Mouse (Mus musculus): ENCODE results near the gene Gm973.
"Not testable (repeated sequence)": the region's sequence is repeated elsewhere in the genome, so short reads cannot be mapped to it uniquely, and the experiment has no call there.

Gene Gm973

DNA sequence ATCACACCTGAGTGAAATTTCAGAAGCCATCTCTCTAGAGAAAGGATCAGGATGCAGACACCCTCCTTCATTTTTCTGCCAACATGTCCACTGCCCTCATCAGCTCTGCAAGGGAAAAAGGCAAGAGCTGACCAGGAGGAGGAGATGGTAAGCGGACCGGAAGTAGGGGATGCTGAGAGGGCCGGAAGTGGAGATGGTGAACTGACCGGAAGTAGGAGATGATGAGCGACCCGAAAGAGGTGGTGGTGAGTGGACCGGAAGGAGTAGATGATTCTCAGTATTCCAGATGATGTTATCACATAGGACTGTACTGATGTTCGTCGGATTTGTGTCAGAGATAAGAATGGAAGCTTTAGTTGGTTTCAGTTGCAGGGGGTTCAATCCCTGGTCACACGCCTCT is 103.1 kb downstream of the Gm973 start:
- DNase-seq (ENCODE audit: extremely low read depth, insufficient read length, low spot score): no peak

GRCm38 (mm10) chr1:59623325-59624017 is 107.4 kb downstream of the Gm973 start:
- DNase-seq (ENCODE audit: extremely low read depth, insufficient read length, low spot score): no peak

DNA sequence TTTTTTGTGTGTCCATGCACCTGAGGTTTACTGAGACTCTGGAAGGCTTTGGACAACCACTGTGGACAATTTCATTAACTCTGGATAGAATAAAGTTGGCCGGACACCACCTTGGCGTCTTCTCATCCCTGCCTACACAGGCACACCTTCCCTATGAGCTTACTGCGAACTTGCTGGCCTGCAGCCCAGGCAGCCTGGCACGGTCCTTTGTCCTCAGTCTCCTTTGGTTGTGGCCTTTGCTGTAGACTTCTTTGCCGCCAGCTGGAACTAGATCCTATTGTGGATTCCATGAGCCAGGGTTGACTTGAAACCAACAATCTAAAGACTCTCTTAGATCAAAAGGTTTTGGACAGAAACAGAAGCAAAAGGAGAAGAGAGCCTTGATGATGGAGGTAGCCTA is 109.3 kb downstream of the Gm973 start:
- no peak for DNase-seq (ENCODE audit: extremely low read depth, insufficient read length, low spot score)

DNA sequence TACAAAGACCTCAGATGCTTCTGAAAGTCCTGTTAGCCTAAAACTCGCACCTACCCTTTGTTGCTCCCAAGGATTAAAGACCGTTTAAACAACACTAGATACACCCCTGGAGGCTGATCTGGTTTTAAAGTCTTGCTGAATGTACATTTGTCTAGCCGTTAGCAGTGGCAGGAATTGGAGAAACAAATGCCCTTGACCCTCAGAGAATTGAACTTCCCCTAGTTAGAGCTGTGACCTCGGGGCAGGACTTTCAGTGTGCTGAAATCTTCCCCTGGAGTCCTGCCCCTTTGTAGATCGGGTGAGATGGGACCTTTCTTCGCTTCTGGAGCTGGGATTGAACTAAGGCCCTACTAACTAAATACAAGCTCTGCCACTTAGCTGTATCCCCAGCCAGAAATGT is 113.1 kb downstream of the Gm973 start:
- no peak for DNase-seq (ENCODE audit: extremely low read depth, insufficient read length, low spot score)

DNA sequence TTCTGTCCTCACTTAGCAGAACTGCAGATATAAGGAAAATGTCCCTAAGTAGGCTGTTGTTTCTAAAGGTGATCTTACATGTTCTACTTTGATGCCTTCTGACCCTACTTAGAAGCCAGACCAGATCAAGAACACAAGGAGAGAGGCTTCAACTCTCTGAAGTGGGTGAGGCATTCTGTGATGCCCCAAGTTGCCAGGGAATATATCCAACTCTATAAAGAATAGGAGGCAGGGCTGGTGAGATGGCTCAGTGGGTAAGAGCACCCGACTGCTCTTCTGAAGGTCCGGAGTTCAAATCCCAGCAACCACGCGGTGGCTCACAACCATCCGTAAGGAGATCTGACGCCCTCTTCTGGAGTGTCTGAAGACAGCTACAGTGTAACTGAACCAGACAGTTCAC is 114.3 kb downstream of the Gm973 start:
- DNase-seq (ENCODE audit: extremely low read depth, insufficient read length, low spot score): not testable (repeated sequence)

DNA sequence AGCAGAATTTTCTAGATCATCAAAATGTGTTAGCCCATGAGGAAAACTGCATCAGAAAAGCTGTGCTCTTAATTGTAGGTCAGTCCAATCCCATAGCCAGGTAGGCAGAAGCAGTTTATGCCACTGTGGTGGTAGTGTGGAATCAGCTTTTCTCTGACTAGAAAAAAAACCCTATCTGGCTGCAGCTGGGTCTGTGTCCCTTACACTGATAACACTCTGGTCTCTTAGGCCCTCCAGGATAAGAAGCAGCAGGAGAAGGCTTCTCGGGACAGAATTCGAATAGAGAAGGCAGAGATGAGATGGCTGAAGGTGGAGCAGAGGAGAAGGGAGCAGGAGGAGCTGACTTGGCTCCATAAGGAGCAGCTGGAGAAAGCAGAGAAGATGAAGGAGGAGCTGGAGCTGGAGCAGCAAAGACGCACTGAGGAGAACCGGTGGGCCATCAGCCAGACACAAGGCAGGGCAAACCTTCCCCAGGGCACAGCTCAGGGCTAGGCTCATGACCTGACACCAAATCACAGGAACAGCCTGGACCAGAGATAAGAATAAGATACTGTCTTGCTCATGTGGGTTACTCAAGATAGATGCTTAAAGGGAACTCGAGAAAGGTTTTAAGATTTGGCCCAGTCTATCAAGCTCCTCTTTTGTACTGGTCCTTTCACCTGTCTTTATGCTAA is 116.1 kb downstream of the Gm973 start:
- no peak for DNase-seq (ENCODE audit: extremely low read depth, insufficient read length, low spot score)

- no peak for DNase-seq (ENCODE audit: extremely low read depth, insufficient read length, low spot score)
Measured at GRCm38 (mm10) chr1:59633056-59633455, 117.0 kb downstream of the Gm973 start.

GRCm38 (mm10) chr1:59636349-59636748 is 120.3 kb downstream of the Gm973 start:
- no peak for DNase-seq (ENCODE audit: extremely low read depth, insufficient read length, low spot score)

DNA sequence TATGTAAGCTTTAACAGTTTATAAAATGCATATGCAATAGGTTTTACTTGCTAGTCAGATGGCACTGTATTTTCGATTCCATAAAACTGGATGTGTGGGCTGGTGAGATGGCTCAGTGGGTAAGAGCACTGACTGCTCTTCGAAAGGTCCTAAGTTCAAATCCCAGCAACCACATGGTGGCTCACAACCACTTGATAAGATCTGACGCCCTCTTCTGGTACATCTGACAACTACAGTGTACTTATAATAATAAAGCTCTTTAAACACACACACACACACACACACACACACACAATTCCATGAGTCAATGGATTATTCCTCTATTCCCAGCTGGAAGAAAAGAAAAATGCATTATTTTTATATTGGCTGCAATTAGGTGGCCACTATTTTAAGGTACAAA is 122.3 kb downstream of the Gm973 start:
- DNase-seq (ENCODE audit: extremely low read depth, insufficient read length, low spot score): no peak

DNA sequence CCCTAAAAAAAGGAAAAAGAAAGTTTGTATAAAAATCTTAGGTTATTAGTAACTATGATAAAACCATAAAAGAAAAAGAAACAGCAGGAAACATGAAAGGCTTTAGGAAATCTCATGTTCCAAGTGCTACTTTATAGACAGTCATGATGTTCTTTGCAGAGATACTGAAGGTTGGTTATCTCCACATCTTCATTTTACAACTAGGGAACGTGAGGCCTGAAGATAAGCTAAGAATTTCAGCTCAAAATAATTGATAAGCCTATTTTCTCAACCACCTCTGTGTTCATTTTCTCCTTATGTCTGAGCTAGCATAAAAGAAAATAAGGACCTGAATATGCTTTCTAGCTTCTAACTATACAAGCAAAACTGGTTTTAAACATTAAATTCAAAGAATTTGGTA is 126.4 kb downstream of the Gm973 start:
- DNase-seq (ENCODE audit: extremely low read depth, insufficient read length, low spot score): no peak

DNA sequence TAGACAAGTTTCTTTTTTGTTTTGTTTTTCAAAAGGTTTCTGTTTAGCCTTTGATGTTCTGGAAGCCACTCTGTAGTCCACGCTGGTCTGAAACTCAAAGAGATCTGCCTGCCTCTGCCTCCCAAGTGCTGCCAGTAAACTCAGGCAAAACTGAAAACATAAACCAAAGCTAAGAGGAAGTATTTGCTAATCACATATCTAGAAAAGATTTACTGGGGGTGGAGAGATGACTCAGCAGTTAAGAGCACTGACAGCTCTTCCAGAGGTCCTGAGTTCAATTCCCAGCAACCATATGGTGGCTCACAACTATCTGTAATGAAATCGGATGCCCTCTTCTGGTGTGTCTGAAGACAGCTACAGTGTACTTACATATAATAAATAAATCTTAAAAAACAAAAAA is 130.4 kb downstream of the Gm973 start:
- DNase-seq (ENCODE audit: extremely low read depth, insufficient read length, low spot score): not testable (repeated sequence)

DNA sequence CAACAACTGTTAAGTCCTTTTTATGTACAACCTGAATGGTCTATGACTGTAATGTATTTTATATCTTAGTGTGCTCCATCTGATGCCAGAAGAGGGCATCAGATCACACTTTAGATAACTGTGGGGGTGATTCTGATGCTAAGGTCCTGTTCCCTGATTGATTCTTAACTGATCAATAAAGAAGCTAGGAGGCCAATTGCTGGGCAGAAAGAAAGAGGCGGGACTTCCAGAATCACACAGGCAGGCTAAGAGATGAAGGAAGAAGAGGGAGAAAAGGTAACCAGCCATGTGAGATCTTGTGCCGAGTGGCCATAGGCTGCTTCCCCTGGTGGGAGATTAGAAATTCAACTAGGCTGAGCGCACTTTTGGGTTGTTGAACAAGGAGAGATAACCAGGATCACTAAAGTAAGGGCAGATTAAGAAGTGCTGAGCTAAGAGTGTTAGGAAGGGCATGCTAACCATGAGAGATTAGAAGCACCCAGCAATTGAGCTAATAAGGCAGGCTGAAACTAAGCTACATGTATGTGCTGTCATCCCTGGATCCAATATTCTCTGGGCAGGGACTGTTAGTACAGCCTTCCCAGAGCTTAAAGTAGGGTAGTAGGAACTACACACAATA is 135.2 kb downstream of the Gm973 start:
- DNase-seq (ENCODE audit: extremely low read depth, insufficient read length, low spot score): no peak

- DNase-seq (ENCODE audit: extremely low read depth, insufficient read length, low spot score): no peak
Measured at GRCm38 (mm10) chr1:59653243-59653911, 137.3 kb downstream of the Gm973 start.

- DNase-seq (ENCODE audit: extremely low read depth, insufficient read length, low spot score): no peak
Measured at GRCm38 (mm10) chr1:59656244-59657171, 140.4 kb downstream of the Gm973 start.

DNA sequence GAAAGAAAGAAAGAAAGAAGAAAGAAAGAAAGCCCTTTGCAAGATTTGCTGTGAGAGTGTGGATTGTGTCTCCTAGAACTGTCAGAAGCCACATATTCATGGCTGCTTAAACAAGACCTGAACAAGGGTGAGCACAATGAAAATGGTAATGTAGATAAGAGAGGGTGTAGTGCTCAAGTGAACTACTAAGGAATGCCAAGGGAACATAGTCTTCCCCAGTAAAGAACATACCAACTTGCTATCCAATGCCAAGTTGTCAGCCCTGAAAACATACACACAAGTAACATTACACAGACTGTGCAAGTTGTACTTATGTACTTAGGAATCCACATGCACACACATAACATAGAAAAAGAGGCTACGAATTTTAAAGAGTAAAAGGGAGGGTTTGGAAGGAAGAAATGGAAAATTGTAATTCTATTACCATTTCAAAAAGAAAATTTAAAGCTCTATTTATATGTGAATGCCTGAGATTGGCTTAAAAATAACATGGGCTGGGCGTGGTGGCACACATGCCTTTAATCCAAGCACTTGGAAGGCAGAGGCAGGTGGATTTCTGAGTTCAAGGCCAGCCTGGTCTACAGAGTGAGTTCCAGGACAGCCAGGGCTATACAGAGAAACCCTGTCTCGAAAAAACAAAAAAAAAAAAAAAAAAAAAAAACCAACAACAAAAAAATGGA is 147.5 kb downstream of the Gm973 start:
- DNase-seq (ENCODE audit: extremely low read depth, insufficient read length, low spot score): no peak

DNA sequence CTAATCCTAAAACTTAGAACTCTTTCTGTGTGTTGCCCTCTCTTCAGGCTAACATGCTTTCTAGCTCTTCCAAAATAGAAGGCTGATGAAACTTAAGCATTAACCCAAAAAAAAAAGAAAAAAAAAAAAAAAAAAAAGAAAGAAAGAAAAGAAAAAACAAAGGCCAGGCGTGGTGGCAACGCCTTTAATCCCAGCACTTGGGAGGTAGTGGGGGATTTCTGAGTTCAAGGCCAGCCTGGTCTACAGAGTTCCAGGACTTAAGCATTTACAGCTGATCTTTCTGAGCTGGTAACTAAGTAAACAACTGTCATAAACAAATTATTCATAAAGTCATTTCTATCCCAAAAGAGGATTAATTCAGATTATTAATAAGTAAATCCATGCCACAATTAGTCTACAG is 152.8 kb downstream of the Gm973 start:
- no peak for DNase-seq (ENCODE audit: extremely low read depth, insufficient read length, low spot score)

- peak; percentile 60 for DNase-seq (ENCODE audit: extremely low read depth, insufficient read length, low spot score)
Measured at GRCm38 (mm10) chr1:59669962-59670630, 154.0 kb downstream of the Gm973 start.

DNA sequence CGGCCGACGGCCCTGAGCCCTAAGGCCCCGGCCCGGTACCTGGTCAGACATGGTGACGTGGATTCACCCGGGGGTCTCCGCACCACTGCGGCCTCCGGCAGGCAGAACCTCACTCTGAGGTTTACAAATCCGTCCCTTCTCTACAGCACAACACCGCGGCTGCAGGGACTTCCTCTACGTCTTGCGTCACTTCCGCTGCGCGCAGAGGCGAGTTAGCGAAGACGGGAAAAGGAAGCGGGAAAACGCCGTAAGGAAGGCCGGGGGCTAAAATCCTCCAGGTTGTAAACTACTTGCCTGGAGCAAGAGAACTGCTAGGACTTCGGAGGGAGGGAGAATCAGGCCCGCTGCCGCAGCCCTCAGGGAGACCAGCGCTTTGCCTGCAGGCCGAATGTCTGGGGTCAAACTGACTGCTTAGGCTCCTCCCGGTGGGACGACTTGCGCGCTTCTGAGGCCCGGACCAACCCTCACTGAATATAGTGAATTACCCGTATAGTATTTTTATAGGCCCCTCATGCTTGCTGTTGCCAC is 154.6 kb downstream of the Gm973 start, which contains the start of gene Sumo1:
Gene Sumo1, minus strand, starts transcription at position 194 of the 528 bp plus-strand sequence.
- DNase-seq (ENCODE audit: extremely low read depth, insufficient read length, low spot score): peak; percentile 88

GRCm38 (mm10) chr1:59673661-59674060 is 157.6 kb downstream of the Gm973 start:
- DNase-seq (ENCODE audit: extremely low read depth, insufficient read length, low spot score): no peak

Data from 3134 (cell line).